Mouse (Mus musculus): Measurements from ENCODE around the gene Scn2a.

GRCm38 (mm10) chr2:65652636-65653035, 32.1 kb downstream of the Scn2a start:
- TF ChIP-seq CTCF (IDR thresholded peaks at IDR 0.05 in 2 of 3, conservative IDR thresholded peaks at IDR 0.05 in 1 of 3; ENCODE audit: control insufficient read depth in 1 of 3, insufficient read depth in 1 of 3, low read depth in 2 of 3, low read length in 3 of 3, poor library complexity in 1 of 3, severe bottlenecking in 1 of 3) (no peak), ETS1 (IDR thresholded peaks at IDR 0.05; ENCODE audit: low read depth, low read length) (no peak), MAZ (IDR thresholded peaks at IDR 0.05; ENCODE audit: low read depth, low read length) (no peak), MYC (IDR thresholded peaks at IDR 0.05; ENCODE audit: low read depth, low read length) (no peak), KAT2A (conservative IDR thresholded peaks at IDR 0.05; ENCODE audit: low read depth, low read length) (no peak), TAL1 (IDR thresholded peaks at IDR 0.05; ENCODE audit: low read length) (no peak), USF1 (IDR thresholded peaks at IDR 0.05; ENCODE audit: low read depth, low read length) (no peak), RCOR1 (IDR thresholded peaks at IDR 0.05; ENCODE audit: low read depth, low read length) (no peak), ZMIZ1 (IDR thresholded peaks at IDR 0.05; ENCODE audit: low read depth, low read length) (no peak), ZKSCAN1 (IDR thresholded peaks at IDR 0.05; ENCODE audit: low read depth, low read length) (no peak), POLR2A (IDR thresholded peaks at IDR 0.05; ENCODE audit: control insufficient read depth in 1 of 2, insufficient read depth in 1 of 2, low read depth in 1 of 2, low read length in 2 of 2, poor library complexity in 1 of 2) (no peak), ZNF384 (IDR thresholded peaks at IDR 0.05; ENCODE audit: low read depth, low read length) (no peak), CHD1 (IDR thresholded peaks at IDR 0.05; ENCODE audit: low read depth, low read length) (no peak)

All from MEL (cell line).